Mouse (Mus musculus): ENCODE data around the gene B4galnt1.

The B4galnt1 gene

DNA sequence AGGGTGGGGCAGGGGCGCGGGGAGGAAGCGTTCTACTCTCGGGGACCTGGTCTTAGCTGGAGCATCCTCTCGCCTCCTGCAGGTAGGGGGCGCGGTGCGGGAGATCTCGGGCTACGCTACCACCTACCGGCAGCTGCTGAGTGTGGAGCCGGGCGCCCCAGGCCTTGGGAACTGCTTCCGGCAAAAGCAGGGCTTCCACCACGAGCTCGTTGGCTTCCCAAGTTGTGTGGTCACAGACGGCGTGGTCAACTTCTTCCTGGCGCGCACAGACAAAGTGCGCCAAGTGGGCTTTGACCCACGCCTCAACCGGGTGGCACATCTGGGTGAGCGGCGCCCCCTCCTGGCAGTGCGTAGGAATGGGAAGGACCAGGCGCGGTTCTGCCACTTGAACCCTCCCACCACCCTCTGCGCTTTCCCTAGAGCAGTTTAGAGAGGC lies 5.8 kb downstream of the B4galnt1 start:
- peak; percentile 37 to 69 for DNase-seq (ENCODE audit: low spot score in 2 of 2)

GRCm38 (mm10) chr10:127171631-127172200 lies 6.7 kb downstream of the B4galnt1 start:
- no peak for DNase-seq (ENCODE audit: low spot score in 2 of 2)

- no peak for DNase-seq (ENCODE audit: low spot score in 2 of 2)
Measured at GRCm38 (mm10) chr10:127173148-127174065, 8.4 kb downstream of the B4galnt1 start.

- no peak for DNase-seq (ENCODE audit: low spot score in 2 of 2)
Measured at GRCm38 (mm10) chr10:127174170-127174569, 9.1 kb downstream of the B4galnt1 start.

DNA sequence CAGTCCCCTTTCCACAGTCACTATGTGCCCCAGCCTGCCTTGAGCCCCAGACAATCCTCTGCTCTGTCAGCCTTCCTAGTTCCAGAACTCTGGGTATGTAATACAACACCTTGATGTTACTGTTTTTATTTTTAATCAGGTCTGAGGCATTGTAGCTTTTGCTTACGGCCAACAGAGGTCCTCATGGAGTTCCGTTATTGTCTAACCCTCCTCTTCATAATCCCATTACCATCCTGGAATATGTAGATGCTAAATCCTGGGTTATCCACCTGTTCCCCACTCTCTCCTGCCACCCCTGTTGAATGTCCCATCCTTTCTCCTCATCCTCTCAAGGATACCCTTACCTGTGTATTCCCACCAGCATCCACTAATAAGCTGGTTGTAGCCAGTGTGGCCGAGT lies 11.2 kb downstream of the B4galnt1 start:
- DNase-seq (ENCODE audit: low spot score in 2 of 2): no peak

- DNase-seq (ENCODE audit: low spot score in 2 of 2): no peak
Measured at GRCm38 (mm10) chr10:127176756-127177155, 11.7 kb downstream of the B4galnt1 start.

DNA sequence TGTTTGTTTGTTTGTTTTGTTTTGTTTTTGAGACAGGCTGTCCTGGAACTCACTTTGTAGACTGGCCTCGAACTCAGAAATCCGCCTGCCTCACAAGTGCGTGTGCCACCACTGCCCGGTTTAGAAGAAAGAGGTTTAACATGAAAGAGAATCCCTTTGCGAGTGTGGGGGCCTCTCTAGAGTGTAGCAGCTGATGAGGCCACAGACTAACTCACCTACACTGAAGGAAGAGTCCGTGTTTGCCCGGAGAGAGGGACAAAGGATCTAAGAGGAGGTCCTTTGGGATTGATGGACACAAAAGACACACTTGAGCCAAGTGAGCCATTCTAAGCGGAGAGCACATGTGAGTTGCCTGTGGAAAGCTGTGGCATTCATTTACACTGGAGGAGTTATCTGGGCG lies 12.2 kb downstream of the B4galnt1 start:
- no peak for DNase-seq (ENCODE audit: low spot score in 2 of 2)

DNA sequence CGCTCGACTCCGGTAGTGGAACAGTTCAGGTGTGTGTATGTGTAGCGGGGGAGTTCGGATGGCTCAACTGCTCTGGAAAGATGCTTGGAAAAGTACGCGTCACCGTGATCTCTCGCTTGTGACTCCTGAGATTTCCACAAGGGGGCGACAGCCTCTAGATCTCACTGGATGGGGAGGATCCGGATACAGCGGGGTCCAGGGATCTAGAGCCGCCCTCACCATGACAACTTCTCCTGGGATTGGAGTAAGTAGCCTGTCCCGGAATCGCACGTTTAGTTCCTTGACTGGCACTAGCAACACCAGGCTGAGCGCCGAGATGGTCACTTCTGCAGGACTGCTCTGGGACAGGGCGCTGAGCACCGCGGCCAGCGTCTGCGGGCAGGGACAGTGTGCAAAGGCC lies 12.7 kb downstream of the B4galnt1 start:
- DNase-seq (ENCODE audit: low spot score in 2 of 2): peak; percentile 59 to 82

DNA sequence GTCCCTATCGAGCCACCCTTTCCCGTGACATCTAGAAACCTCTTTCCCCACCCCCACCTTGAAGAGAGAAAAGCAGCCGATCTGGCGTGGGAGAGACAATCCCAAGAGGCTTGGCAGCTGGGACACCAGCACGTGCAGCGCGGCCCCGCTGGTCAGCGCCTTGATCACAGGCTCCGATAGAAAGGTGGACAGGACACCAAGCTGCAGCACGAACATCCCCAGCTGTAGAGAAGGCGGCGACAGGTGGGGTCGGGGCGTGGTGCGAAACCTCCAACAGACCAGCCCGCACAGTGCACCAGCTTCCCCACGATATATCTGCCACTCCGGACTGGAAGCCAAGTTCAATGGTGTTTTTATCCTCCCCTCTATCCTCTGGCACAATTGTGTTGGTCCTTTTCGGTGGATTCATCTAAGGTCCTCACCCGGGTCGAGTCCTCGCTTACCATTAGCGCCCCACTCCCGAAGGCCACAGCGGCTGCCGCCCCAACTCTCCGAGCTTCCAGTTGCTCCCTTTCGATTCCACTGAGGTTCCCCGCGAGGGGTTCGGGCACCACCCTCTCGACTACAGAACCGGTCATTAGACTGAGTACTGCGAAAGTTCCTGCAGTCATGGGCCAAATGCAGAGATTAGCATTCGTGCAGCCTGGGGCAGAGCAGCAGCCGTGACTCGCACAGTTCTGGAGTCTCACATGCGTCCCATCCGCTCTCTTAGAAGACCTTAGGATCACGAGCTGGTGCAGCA lies 13.4 kb downstream of the B4galnt1 start:
- no peak for DNase-seq (ENCODE audit: low spot score in 2 of 2)

DNA sequence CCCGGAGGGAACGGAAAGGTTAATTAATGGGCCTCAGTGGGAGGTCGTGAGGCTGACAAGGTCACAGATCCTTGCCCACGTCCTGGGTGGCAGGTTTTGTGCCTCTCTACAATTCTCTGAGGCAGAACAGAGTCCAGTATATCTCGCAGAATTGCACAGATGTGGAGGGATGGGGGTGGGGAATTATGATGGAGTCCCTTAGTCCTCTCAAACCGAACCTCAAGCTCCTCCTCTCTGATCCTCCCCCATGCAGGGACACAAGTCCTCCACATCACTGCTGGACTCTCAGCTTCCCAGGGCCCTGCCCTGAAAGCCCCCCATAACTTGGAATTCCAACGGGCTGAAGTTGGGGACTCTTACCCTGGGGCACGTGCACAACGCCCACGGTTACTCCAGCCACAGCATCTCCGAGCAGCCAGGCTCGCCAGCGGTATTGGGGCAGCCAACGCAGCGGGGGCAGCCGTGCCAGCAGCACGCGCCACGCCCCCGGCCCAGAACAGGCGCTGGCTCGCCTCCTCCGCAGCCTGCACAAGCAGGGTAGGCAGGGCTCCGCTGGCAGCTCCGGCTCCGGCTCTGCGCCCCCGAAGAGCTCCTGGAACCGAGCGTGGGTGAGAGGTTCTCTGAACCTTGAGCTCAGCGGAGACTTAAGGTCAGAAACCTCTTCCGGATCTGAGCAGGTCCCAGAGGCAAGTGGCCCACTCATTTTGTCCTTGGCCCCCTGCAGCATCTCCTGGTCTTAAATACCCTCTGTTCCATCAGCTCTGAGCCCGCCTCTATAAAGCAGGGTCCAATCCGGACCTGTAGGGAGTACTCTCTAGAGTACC lies 15.1 kb downstream of the B4galnt1 start, which contains the start of gene Slc26a10:
Gene Slc26a10 (minus strand): TSS at position 775 of the 824 bp plus-strand sequence.
- peak in 1 of 2 experiments; percentile 40 for DNase-seq (ENCODE audit: low spot score in 2 of 2)

- DNase-seq (ENCODE audit: low spot score in 2 of 2): no peak
Measured at GRCm38 (mm10) chr10:127180695-127181047, 15.6 kb downstream of the B4galnt1 start.

- DNase-seq (ENCODE audit: low spot score in 2 of 2): no peak
Measured at GRCm38 (mm10) chr10:127181566-127181965, 16.5 kb downstream of the B4galnt1 start.

GRCm38 (mm10) chr10:127182624-127183023 lies 17.6 kb downstream of the B4galnt1 start:
- DNase-seq (ENCODE audit: low spot score in 2 of 2): no peak

GRCm38 (mm10) chr10:127183759-127184158 lies 18.7 kb downstream of the B4galnt1 start:
- DNase-seq (ENCODE audit: low spot score in 2 of 2): no peak

- DNase-seq (ENCODE audit: low spot score in 2 of 2): no peak
Measured at GRCm38 (mm10) chr10:127185101-127185500, 20.1 kb downstream of the B4galnt1 start.

GRCm38 (mm10) chr10:127185506-127185905 lies 20.5 kb downstream of the B4galnt1 start:
- DNase-seq (ENCODE audit: low spot score in 2 of 2): no peak

- no peak for DNase-seq (ENCODE audit: low spot score in 2 of 2)
Measured at GRCm38 (mm10) chr10:127186451-127186850, 21.4 kb downstream of the B4galnt1 start.

DNA sequence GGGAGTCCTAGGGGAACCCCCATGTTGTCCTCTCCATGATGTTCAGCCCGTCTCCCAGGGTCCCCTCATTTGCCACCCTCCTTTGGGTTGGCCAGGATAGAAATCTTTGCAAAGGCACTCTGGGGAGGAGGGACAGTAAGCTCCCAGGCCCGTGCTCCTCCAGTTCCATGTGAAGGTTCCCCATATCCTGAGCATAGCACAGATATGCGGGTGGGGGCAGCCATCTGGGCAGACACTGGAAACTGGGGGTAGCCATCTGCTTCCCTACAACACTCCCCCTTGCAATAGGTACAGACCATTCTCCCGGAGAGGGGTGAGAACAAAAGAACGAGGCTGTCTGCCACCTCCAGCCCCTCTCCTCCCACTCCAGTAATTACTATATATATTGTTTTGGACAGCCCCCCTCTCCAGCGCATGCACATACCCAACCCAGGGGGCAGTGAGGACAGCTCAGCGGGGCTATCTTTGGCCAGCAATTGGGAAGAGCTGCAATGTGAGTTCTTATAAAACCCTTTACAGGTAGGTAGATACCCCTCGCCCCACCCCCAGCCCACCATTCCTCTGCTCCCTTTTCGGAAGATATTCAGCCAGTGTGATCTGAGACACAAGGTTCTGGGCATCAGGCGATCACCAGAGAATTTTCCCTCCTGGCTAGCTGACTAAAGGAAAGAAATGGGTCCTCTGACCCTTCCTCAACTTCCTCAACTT lies 22.5 kb downstream of the B4galnt1 start:
- no peak for DNase-seq (ENCODE audit: low spot score in 2 of 2)

- no peak for DNase-seq (ENCODE audit: low spot score in 2 of 2)
Measured at GRCm38 (mm10) chr10:127188079-127188453, 23.0 kb downstream of the B4galnt1 start.

DNA sequence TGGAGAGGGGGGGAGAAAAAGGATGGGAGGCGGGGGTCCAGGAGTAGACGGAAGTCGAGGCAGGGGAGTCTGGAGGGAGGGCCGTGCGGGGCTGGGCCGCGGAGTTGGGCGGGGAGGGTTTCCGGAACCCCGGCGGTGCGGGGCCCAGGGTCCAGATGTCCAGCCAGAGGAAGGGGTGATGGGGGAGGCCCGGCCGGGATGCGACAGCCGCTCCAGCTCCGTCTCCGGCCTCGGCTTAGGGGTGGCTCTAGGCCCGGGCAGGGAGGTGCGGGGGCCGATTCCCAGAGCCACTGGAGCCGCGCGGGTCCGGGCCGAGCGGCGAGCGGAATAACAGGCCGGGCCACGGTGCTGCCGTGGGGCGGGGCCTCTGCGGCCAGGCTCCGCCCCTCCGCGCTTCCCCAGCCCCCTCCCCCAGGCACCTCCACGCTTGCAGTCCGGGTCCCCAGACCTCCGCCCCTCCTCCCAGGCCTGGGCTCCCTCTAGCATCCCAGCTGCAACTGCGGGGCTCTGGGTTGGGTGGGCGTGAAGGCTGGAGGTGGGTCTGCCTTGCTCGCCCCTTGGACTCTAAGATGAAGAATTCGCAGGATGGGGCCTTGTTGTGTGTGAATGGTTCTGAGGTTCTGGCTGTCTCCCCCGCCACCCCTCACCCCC lies 23.6 kb downstream of the B4galnt1 start:
- peak; percentile 31 to 75 for DNase-seq (ENCODE audit: low spot score in 2 of 2)

Data from cerebellum, postnatal 4 days (tissue).